Mouse (Mus musculus): ENCODE results near the gene Abr. TPM values are rescaled to one million over a fixed set of nuclear protein-coding genes. Genes with fewer than 3 reads are reported as not detected.

Gene Abr
- polyA plus RNA-seq, 1 experiment from 2014 or later = 37.5 TPM

DNA sequence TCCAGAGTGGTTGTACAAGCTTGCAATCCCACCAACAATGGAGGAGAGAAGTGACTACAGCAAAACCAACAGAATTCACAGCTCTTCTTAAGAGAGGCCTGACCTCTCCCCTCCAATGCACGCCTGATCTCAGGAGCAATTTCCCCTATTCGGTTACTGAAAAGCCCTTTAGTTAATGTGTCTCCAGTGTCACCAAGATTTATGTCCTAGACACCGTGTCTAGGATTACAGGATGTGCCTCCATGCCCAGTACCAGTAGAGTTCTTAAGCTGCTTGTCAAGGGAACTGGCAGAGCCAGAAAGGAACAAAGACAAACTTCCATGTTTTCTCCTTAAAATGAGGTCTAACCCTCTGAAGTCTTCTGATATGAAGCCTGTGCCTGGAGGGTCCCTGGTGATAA lies 36.0 kb downstream of the Abr start:
- 20% methylated on average over 3 of the region's 3 CpGs for WGBS
- H3K9me3 ChIP-seq = peaks cover 4% of the 10 kb centered on the region; the same call in 1 of the 2 replicates
- peaks cover 12% of the 10 kb centered on the region for H3K4me1 ChIP-seq
- no peaks in the 10 kb centered on the region for H3K36me3 ChIP-seq
- no peak overlapping the region for H3K4me3 ChIP-seq
- no peak overlapping the region for H3K4me2 ChIP-seq (replicated peaks)
- no peak overlapping the region for H3K27ac ChIP-seq
- no peak overlapping the region for H3K9ac ChIP-seq
- no peaks in the 10 kb centered on the region for H3K27me3 ChIP-seq
- no peak for ATAC-seq (ENCODE audit: low FRiP score, low read depth)

DNA sequence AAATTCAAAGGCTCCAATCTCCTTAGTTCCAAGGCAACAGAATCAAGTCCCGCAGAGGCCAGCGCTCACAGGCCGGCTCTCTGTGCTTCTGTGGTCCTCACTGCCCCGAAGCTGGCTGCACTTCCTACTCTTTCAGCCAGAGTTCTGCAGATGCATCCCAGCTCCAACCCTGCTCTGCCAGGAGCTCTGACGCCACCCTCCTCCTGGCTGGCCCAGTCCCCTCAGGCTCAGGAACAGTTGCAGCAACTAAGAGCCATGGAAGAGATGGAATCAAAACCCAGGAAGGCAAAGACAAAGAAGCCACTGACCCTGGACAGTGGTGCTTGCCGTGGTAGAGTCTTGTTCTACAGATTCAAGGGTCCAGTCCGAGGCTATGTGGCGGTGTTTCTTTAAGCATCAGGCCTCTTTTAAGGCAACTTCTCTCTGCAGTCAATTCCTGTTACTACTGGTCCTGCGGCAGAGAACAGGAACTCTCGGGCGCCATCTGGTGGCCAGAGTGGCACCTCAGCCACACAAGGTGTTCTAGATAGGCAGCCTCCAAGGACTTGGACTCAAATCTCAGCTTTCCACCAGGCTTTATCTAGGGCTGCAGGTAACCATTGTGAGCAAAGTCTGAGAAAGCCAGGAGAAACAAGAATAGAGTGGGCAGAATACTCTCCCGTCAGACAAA lies 44.4 kb downstream of the Abr start:
- no peak overlapping the region for H3K4me2 ChIP-seq (replicated peaks)
- 35% methylated on average over 12 of the region's 12 CpGs for WGBS
- peaks cover 16% of the 10 kb centered on the region for H3K4me1 ChIP-seq
- peak; percentile 81 for ATAC-seq (ENCODE audit: low FRiP score, low read depth)
- no peak overlapping the region for H3K4me3 ChIP-seq
- H3K36me3 ChIP-seq = no peaks in the 10 kb centered on the region
- H3K27me3 ChIP-seq = peaks cover under 1% of the 10 kb centered on the region; the same call in 1 of the 2 replicates
- H3K9me3 ChIP-seq = no peaks in the 10 kb centered on the region
- no peak overlapping the region for H3K9ac ChIP-seq
- no peak overlapping the region for H3K27ac ChIP-seq

DNA sequence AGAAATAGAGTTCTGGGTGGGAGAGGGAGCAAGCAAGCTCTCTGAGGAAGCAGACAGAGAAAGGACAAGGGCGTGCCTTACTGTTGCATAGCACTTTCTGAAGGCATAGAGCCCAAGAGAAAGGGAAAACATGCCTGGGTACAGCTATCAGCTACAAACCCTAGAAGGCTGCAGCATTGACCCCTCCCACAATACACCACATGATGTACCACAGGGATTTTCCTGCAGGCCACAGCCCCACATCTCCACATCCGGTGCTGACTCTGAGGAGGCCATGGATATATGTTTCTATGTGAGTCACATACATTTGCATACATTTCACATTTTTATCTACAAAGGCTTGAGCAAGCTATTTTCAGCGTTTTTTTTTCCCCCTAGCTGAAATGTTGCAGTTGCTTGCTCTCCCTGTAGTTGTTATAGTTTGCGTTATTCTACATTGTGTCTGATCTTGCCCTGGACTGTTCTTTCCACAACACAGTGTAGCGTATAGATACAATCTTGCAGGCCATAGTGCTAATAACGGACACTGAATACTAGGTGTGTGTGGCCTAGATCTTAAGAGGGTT lies 49.2 kb downstream of the Abr start:
- 81% methylated on average over 6 of the region's 6 CpGs for WGBS
- no peak overlapping the region for H3K9ac ChIP-seq
- ATAC-seq (ENCODE audit: low FRiP score, low read depth) = no peak
- H3K9me3 ChIP-seq = no peaks in the 10 kb centered on the region
- no peaks in the 10 kb centered on the region for H3K36me3 ChIP-seq
- peaks cover 47% of the 10 kb centered on the region for H3K4me1 ChIP-seq
- no peak overlapping the region for H3K4me3 ChIP-seq
- peaks cover 25% of the 10 kb centered on the region for H3K27me3 ChIP-seq
- H3K4me2 ChIP-seq (replicated peaks) = no peak overlapping the region; the same call in 1 of the 2 replicates
- H3K27ac ChIP-seq = no peak overlapping the region

DNA sequence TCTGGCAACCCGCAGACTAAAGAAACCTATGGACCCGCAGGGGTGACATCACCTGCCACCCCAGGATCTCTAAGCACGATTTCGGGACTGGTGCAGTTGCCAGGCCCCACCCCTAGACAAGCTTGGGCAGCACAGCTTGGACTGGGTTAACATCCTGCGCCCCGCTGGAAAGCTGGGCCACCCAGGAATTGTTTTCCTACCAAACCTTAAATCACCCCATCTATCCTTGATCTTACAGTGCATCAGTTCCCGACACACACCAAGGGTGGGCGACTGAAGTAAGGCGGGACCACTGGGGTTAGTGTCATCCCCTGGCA lies 50.5 kb downstream of the Abr start:
- no peaks in the 10 kb centered on the region for H3K9me3 ChIP-seq
- no peak for ATAC-seq (ENCODE audit: low FRiP score, low read depth)
- H3K27ac ChIP-seq = 0 out of 2 replicates have a peak overlapping the region, but pooled peaks have one; percentile 28
- H3K27me3 ChIP-seq = peaks cover 25% of the 10 kb centered on the region
- H3K9ac ChIP-seq = peak overlapping the region; percentile 83
- H3K36me3 ChIP-seq = no peaks in the 10 kb centered on the region
- peak overlapping the region; percentile 98 for H3K4me2 ChIP-seq (replicated peaks)
- H3K4me3 ChIP-seq = peak overlapping the region; percentile 73
- 7% methylated on average over 8 of the region's 9 CpGs for WGBS
- peaks cover 53% of the 10 kb centered on the region for H3K4me1 ChIP-seq

DNA sequence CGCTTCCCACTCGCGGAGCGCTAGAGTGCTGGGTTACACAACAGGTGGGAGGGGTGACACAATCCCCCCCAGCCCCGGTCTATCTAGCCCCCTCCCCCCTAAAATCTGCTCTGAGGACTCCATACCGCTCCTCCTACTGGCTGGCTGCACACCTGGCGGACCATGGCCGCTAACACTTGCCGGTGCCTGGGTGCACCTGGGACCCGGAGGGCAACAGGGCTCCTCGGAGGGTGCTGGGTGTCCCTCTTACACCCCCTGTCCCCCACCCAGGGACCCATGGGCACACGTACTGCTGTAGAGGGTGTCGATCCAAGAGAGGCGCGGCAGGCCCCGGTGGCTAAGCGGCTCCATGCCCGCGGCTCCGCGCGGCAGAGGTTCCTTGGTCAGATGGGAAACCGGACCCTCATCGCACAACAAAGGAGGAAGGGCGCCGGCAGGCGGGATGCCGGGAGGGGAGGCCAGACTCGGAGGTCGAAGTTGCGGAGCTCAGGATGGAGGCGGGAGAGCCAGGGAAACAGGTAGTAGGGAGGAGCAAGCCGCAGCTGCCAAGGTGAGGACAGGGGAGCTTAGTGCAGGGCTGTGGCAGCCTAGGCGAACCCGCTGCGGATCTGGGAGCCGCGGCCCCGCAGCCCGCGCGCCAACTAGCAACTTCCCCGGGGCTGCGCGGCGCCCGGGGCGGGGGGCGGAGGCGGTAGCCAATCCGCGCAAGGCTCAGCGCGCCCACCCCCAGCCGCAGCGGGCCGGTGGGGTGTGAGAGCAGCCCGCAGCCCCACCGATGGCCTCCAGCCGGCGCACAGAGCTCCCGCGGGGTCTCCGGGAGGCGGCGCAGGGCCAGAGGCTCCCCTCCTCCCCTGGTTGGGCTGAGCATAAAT lies 51.1 kb downstream of the Abr start:
- Histone ChIP-seq H3K9me3 (no peaks in the 10 kb centered on the region), H3K4me1 (peaks cover 59% of the 10 kb centered on the region), H3K27ac (0 out of 2 replicates have a peak overlapping the region, but pooled peaks have one; percentile 28), H3K27me3 (peaks cover 25% of the 10 kb centered on the region), H3K9ac (peak overlapping the region; percentile 83), H3K36me3 (no peaks in the 10 kb centered on the region), H3K4me2 (replicated peaks) (peak overlapping the region; percentile 98), H3K4me3 (peak overlapping the region; percentile 73)
- ATAC-seq (ENCODE audit: low FRiP score, low read depth) = peak; percentile 78
- under 1% methylated on average over 65 of the region's 66 CpGs for WGBS

DNA sequence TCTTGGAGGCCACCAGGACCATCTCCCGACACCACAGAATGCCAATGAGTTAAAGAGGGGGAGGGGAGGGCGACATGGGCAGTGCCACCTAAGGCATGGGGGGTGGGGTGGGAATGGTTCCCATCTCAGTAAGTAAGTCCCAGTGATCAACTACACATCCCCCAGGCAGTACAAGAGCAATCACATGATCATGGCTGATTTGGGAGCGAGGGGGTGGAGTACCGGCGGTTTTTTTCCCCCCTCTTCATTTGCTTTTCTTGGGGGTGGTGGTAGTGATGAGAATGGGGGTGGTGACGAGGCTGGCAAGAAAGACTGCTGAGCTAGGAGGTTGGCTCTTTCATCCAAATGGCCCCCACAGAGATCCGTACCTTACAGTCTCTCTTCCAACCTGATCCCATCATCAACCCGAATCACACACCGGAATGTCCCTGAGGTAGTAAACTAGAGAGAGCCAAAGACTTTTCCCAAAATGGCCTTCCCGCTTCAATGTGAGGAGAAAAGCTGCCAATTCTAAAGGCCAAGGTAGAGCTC lies 51.8 kb downstream of the Abr start:
- no peak overlapping the region for H3K27ac ChIP-seq
- WGBS = 6% methylated on average over 10 of the region's 10 CpGs
- ATAC-seq (ENCODE audit: low FRiP score, low read depth) = no peak
- no peaks in the 10 kb centered on the region for H3K9me3 ChIP-seq
- no peaks in the 10 kb centered on the region for H3K36me3 ChIP-seq
- H3K4me1 ChIP-seq = peaks cover 67% of the 10 kb centered on the region
- H3K4me3 ChIP-seq = peak overlapping the region; percentile 73
- H3K27me3 ChIP-seq = peaks cover 25% of the 10 kb centered on the region
- peak overlapping the region; percentile 83 for H3K9ac ChIP-seq
- peak overlapping the region; percentile 98 for H3K4me2 ChIP-seq (replicated peaks)

DNA sequence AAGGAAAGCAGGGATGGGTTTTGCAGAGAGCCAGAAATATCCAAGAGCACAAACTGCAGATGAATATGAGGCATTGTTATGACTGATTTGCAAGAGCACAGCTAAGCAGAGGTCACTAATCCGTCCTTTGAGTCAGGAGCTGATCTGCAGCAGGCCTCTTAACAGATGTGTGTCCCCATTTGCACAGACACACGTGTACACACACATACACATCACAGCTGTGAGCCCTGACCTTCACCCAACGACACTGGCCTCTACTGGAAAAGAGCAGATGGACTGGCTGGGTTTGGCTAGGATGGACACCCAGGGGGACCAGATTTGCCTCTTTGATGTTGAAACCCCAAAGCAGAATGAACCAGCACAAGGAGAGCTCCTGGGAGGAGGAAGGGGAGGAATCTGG lies 52.7 kb downstream of the Abr start:
- no peaks in the 10 kb centered on the region for H3K9me3 ChIP-seq
- peaks cover 71% of the 10 kb centered on the region for H3K4me1 ChIP-seq
- ATAC-seq (ENCODE audit: low FRiP score, low read depth) = no peak
- peak overlapping the region; percentile 73; the same call in 1 of the 2 replicates for H3K4me3 ChIP-seq
- 34% methylated on average over 3 of the region's 3 CpGs for WGBS
- H3K9ac ChIP-seq = peak overlapping the region; percentile 13; the same call in 1 of the 2 replicates
- H3K36me3 ChIP-seq = no peaks in the 10 kb centered on the region
- H3K27ac ChIP-seq = no peak overlapping the region
- peak overlapping the region; percentile 98 for H3K4me2 ChIP-seq (replicated peaks)
- H3K27me3 ChIP-seq = peaks cover 25% of the 10 kb centered on the region

DNA sequence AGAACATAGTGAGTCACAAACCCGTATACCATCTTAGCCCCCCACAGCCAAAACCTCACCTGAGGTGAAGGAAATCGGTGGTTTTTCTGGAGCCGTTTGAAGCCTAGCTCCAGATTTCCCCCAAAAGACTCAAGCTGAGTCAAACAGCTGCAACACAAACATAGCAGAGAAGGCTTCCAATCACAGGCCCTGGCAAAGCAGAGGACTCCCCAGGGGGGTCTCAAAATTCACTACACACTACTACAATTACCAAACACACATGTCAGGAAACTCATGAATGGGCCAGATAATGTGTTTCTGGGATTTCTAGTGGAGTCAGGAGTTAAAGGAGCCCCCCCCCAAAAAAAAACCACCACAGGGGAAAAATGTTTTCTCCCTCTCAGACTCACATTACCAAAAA lies 56.0 kb downstream of the Abr start:
- 23% methylated on average over 3 of the region's 3 CpGs for WGBS
- H3K4me2 ChIP-seq (replicated peaks) = no peak overlapping the region
- H3K9ac ChIP-seq = no peak overlapping the region
- H3K9me3 ChIP-seq = no peaks in the 10 kb centered on the region
- H3K27ac ChIP-seq = no peak overlapping the region
- H3K4me1 ChIP-seq = peaks cover 72% of the 10 kb centered on the region
- no peak overlapping the region for H3K4me3 ChIP-seq
- peak; percentile 74; the same call in 1 of the 2 replicates for ATAC-seq (ENCODE audit: low FRiP score, low read depth)
- H3K36me3 ChIP-seq = no peaks in the 10 kb centered on the region
- peaks cover 15% of the 10 kb centered on the region for H3K27me3 ChIP-seq

DNA sequence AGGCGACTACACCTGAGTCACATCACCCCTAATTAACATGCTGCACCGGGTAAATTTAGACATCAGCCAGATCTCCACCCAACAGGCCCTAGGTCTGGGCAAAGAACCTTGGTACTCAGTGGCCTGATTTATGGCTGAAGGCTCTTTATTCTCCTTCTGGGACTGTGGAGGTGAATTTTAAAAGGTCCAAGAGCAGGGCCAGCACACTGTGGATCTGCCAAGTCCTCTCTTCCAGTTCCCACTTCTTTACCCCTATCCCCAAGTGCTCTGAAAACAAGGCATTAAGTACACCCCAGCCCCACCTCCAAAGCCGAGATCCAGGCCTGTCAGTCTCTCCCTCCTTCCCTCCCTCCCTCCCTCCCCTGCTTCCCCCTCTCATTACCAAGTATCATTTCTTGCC lies 59.5 kb downstream of the Abr start:
- 30% methylated on average over 3 of the region's 3 CpGs for WGBS

DNA sequence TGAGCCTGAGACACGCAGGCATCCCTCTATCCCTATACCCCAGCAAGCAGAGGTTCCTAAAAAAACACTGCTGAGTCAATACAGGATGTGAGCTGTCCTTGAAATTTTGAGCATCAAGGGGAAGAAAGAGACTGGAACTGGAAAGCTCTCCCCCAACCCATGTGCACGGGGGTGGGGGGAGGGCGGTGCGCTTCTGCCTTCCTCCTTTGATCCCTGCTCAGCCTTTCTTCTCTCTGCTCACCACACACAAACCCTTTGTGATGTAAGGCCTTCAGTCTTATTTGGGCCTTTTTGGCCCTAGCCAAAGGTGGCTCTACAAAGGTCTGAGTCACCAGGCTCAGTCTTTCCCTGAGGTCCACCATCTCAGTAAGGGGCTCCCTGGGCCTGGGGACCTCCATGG lies 59.9 kb downstream of the Abr start:
- Histone ChIP-seq H3K4me2 (replicated peaks) (no peak overlapping the region), H3K9me3 (no peaks in the 10 kb centered on the region), H3K27me3 (no peaks in the 10 kb centered on the region), H3K4me1 (peaks cover 46% of the 10 kb centered on the region), H3K4me3 (no peak overlapping the region), H3K27ac (no peak overlapping the region), H3K36me3 (no peaks in the 10 kb centered on the region; the same call in 1 of the 2 replicates), H3K9ac (no peak overlapping the region)
- WGBS = 35% methylated on average over 4 of the region's 4 CpGs
- no peak for ATAC-seq (ENCODE audit: low FRiP score, low read depth)

More for the DNA sequence above, 59.5 kb downstream of the Abr start:
- Histone ChIP-seq H3K9ac (no peak overlapping the region), H3K4me3 (no peak overlapping the region), H3K4me2 (replicated peaks) (no peak overlapping the region), H3K36me3 (no peaks in the 10 kb centered on the region; the same call in 1 of the 2 replicates), H3K27me3 (no peaks in the 10 kb centered on the region), H3K27ac (no peak overlapping the region), H3K9me3 (no peaks in the 10 kb centered on the region), H3K4me1 (peaks cover 50% of the 10 kb centered on the region)
- no peak for ATAC-seq (ENCODE audit: low FRiP score, low read depth)

DNA sequence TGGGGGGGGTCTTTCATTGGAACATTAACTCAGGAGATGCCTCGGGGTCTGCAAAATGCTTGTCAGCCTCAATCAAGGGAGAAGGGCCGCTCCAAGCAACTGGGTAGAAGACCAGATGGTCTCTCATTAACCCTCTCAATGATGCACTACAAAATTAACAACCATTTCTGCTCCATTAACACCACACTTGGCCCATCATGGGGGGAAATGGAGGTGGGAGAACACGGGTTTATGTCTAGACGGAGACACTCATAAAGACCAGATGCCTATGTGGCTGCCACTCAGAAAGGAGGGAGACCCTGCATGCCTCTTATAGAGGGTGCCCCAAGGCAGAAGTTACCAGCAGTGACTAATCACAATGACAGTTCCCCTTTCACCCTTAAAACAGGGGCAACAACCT lies 64.3 kb downstream of the Abr start:
- no peaks in the 10 kb centered on the region for H3K9me3 ChIP-seq
- peaks cover 21% of the 10 kb centered on the region for H3K4me1 ChIP-seq
- no peaks in the 10 kb centered on the region; the same call in 1 of the 2 replicates for H3K36me3 ChIP-seq
- no peak for ATAC-seq (ENCODE audit: low FRiP score, low read depth)
- no peak overlapping the region for H3K4me2 ChIP-seq (replicated peaks)
- H3K4me3 ChIP-seq = no peak overlapping the region
- 52% methylated on average over 4 of the region's 4 CpGs for WGBS
- no peak overlapping the region for H3K9ac ChIP-seq
- no peak overlapping the region for H3K27ac ChIP-seq
- H3K27me3 ChIP-seq = no peaks in the 10 kb centered on the region
